Mouse (Mus musculus) kidney, postnatal 14 days (tissue): ENCODE data around the gene Slc45a1.

Experiments used
- DNase-seq: peaks from one replicate; pipeline ENCODE4 v3.0.0; 2022; ENCODE audit warnings: mixed read lengths

The Slc45a1 gene

GRCm38 (mm10) chr4:150656504-150656903, 4.5 kb upstream of the Slc45a1 start:
- peak; percentile 41 for DNase-seq

GRCm38 (mm10) chr4:150655989-150656388, 4.0 kb upstream of the Slc45a1 start:
- DNase-seq, result peak; percentile 89

- no peak for DNase-seq
Measured at GRCm38 (mm10) chr4:150653072-150653599, 1.2 kb upstream of the Slc45a1 start.

- DNase-seq, result no peak
Measured at GRCm38 (mm10) chr4:150649327-150649726, 2.6 kb downstream of the Slc45a1 start.

- DNase-seq, result no peak
Measured at GRCm38 (mm10) chr4:150644299-150644698, 7.7 kb downstream of the Slc45a1 start.

- DNase-seq, result no peak
Measured at GRCm38 (mm10) chr4:150636635-150637034, 15.3 kb downstream of the Slc45a1 start.

GRCm38 (mm10) chr4:150635568-150635967, 16.4 kb downstream of the Slc45a1 start:
- DNase-seq, result no peak

- peak; percentile 77 for DNase-seq
Measured at GRCm38 (mm10) chr4:150629266-150629665, 22.7 kb downstream of the Slc45a1 start.

- DNase-seq, result peak; percentile 81
Measured at GRCm38 (mm10) chr4:150625951-150626732, 25.8 kb downstream of the Slc45a1 start.

GRCm38 (mm10) chr4:150625425-150625824, 26.5 kb downstream of the Slc45a1 start:
- DNase-seq, result peak; percentile 84

GRCm38 (mm10) chr4:150624933-150625332, 27.0 kb downstream of the Slc45a1 start:
- DNase-seq, result no peak

GRCm38 (mm10) chr4:150624214-150624823, 27.7 kb downstream of the Slc45a1 start:
- no peak for DNase-seq

- DNase-seq, result no peak
Measured at GRCm38 (mm10) chr4:150622641-150623040, 29.3 kb downstream of the Slc45a1 start.

- DNase-seq, result no peak
Measured at GRCm38 (mm10) chr4:150619011-150619410, 33.0 kb downstream of the Slc45a1 start.

- no peak for DNase-seq
Measured at GRCm38 (mm10) chr4:150616841-150617240, 35.1 kb downstream of the Slc45a1 start.

- peak; percentile 75 for DNase-seq
Measured at GRCm38 (mm10) chr4:150616029-150616420, 35.9 kb downstream of the Slc45a1 start.

GRCm38 (mm10) chr4:150615251-150616028, 36.5 kb downstream of the Slc45a1 start:
- no peak for DNase-seq

GRCm38 (mm10) chr4:150613715-150614114, 38.3 kb downstream of the Slc45a1 start:
- DNase-seq, result no peak

GRCm38 (mm10) chr4:150608670-150609069, 43.3 kb downstream of the Slc45a1 start:
- no peak for DNase-seq

GRCm38 (mm10) chr4:150606449-150607161, 45.4 kb downstream of the Slc45a1 start:
- no peak for DNase-seq

GRCm38 (mm10) chr4:150605804-150606203, 46.2 kb downstream of the Slc45a1 start:
- DNase-seq, result no peak

GRCm38 (mm10) chr4:150603366-150604061, 48.5 kb downstream of the Slc45a1 start:
- DNase-seq, result no peak
